Mouse (Mus musculus) heart, postnatal 4 days (tissue): ENCODE measurements around the gene Btnl2. TPM values are rescaled to one million over a fixed set of nuclear protein-coding genes. Genes with fewer than 3 reads are reported as not detected.
"Not testable (repeated sequence)": the region's sequence is repeated elsewhere in the genome, so short reads cannot be mapped to it uniquely, and the experiment has no call there.

ENCODE experiments used
- DNase-seq: peaks from one replicate; pipeline ENCODE4 v3.0.0; 2021
- total RNA-seq, 2 experiments: library from RNA; stranded (reverse); gene quantifications; 2 replicates each; pipeline ENCODE4 v1.2.3; 2021

Btnl2 gene
- under 1 TPM; 0.09 to 0.31 TPM for total RNA-seq

- no peak for DNase-seq
These were observed at the start of gene Btnl2 for GRCm38 (mm10) chr17:34354539-34354938. TSS of gene Btnl2 (plus strand) at chr17:34354822.

GRCm38 (mm10) chr17:34305380-34306030, 49.1 kb upstream of the Btnl2 start, which contains the start of gene H2-Eb1:
TSS of gene H2-Eb1 (plus strand) at chr17:34305867.
- DNase-seq: peak; percentile 89

GRCm38 (mm10) chr17:34306407-34306806, 48.2 kb upstream of the Btnl2 start:
- DNase-seq: no peak

GRCm38 (mm10) chr17:34307216-34307615, 47.4 kb upstream of the Btnl2 start:
- DNase-seq: no peak

GRCm38 (mm10) chr17:34308161-34308560, 46.5 kb upstream of the Btnl2 start:
- DNase-seq: no peak

- DNase-seq: no peak
These were observed 45.4 kb upstream of the Btnl2 start for GRCm38 (mm10) chr17:34309225-34309624.

GRCm38 (mm10) chr17:34309683-34310385, 44.8 kb upstream of the Btnl2 start:
- DNase-seq: peak; percentile 79

- DNase-seq: not testable (repeated sequence)
These were observed 44.1 kb upstream of the Btnl2 start for GRCm38 (mm10) chr17:34310526-34310925.

GRCm38 (mm10) chr17:34312185-34312584, 42.4 kb upstream of the Btnl2 start:
- no peak for DNase-seq

GRCm38 (mm10) chr17:34313393-34313792, 41.2 kb upstream of the Btnl2 start:
- peak; percentile 89 for DNase-seq

- DNase-seq: no peak
These were observed 40.3 kb upstream of the Btnl2 start for GRCm38 (mm10) chr17:34314286-34314685.

- no peak for DNase-seq
These were observed 39.1 kb upstream of the Btnl2 start for GRCm38 (mm10) chr17:34315512-34315911.

- no peak for DNase-seq
These were observed 37.9 kb upstream of the Btnl2 start for GRCm38 (mm10) chr17:34316697-34317096.

- DNase-seq: no peak
These were observed 37.3 kb upstream of the Btnl2 start for GRCm38 (mm10) chr17:34317275-34317674.

GRCm38 (mm10) chr17:34325436-34325835, 29.2 kb upstream of the Btnl2 start, which contains the start of gene H2-Eb2:
TSS of gene H2-Eb2 (plus strand) at chr17:34325665.
- DNase-seq: no peak

- no peak for DNase-seq
These were observed 28.2 kb upstream of the Btnl2 start for GRCm38 (mm10) chr17:34326373-34326772.

- DNase-seq: no peak
These were observed 24.8 kb upstream of the Btnl2 start for GRCm38 (mm10) chr17:34329807-34330206.

GRCm38 (mm10) chr17:34331200-34331599, 23.4 kb upstream of the Btnl2 start:
- DNase-seq: no peak

- no peak for DNase-seq
These were observed 13.8 kb upstream of the Btnl2 start for GRCm38 (mm10) chr17:34340619-34341402.

GRCm38 (mm10) chr17:34344882-34345281, 9.7 kb upstream of the Btnl2 start:
- no peak for DNase-seq

GRCm38 (mm10) chr17:34345486-34345885, 9.1 kb upstream of the Btnl2 start:
- DNase-seq: no peak

- no peak for DNase-seq
These were observed 8.6 kb upstream of the Btnl2 start for GRCm38 (mm10) chr17:34346041-34346440.
